Mouse (Mus musculus): Measurements from ENCODE around the gene Sdhaf1. TPM values are rescaled to one million over a fixed set of nuclear protein-coding genes. Genes with fewer than 3 reads are reported as not detected.

Sdhaf1 gene
- polyA plus RNA-seq, 1 experiment from 2014 or later: 6.6 TPM

- Histone ChIP-seq H3K9me3 (replicated peaks) (no peaks in the 10 kb centered on the region), H3K9ac (peak overlapping the region; percentile 87), H3K4me1 (replicated peaks) (peaks cover 36% of the 10 kb centered on the region), H3K27me3 (no peaks in the 10 kb centered on the region), H3K27ac (no peak overlapping the region; the same call in 1 of the 2 replicates), H3K4me3 (replicated peaks) (peak overlapping the region; percentile 81), H3K36me3 (0 out of 2 replicates have a peak, but pooled peaks cover 4% of the 10 kb centered on the region), H3K4me2 (peak overlapping the region; percentile 87)
- DNase-seq (no peak), ATAC-seq (ENCODE audit: low read depth) (no peak)
- WGBS (ENCODE audit: insufficient replicate concordance): 51% methylated on average over 2 of the region's 2 CpGs
Observed at GRCm38 (mm10) chr7:30278911-30279310, 44.8 kb downstream of the Sdhaf1 start.

- Histone ChIP-seq H3K4me2 (no peak overlapping the region), H3K36me3 (peaks cover 43% of the 10 kb centered on the region), H3K4me1 (replicated peaks) (peaks cover 22% of the 10 kb centered on the region), H3K27me3 (no peaks in the 10 kb centered on the region), H3K9ac (no peak overlapping the region), H3K4me3 (replicated peaks) (no peak overlapping the region), H3K27ac (no peak overlapping the region), H3K9me3 (replicated peaks) (no peaks in the 10 kb centered on the region)
- WGBS (ENCODE audit: insufficient replicate concordance): 73% methylated on average over 6 of the region's 6 CpGs
- no peak for ATAC-seq (ENCODE audit: low read depth)
- DNase-seq: no peak
Observed at GRCm38 (mm10) chr7:30274383-30274782, 49.3 kb downstream of the Sdhaf1 start.

Other genes with a start within 250 kb of the Sdhaf1 start
- 0.44 TPM in 1 of 2 replicates, not detected in the other for gene Gm26920, start 233.5 kb downstream of the Sdhaf1 start, polyA plus RNA-seq (2015; fragmentation: Nextera tagmentation; extraction: Ambion mirVana)
- 2.0 and 2.5 TPM in 2 replicates for gene Zfp566, start 233.4 kb downstream of the Sdhaf1 start, polyA plus RNA-seq (2015; fragmentation: Nextera tagmentation; extraction: Ambion mirVana)
- gene Zfp260, start 229.1 kb downstream of the Sdhaf1 start, polyA plus RNA-seq (2015; fragmentation: Nextera tagmentation; extraction: Ambion mirVana): 12.7 and 18.3 TPM in 2 replicates
- gene Zfp382, start 202.0 kb downstream of the Sdhaf1 start, polyA plus RNA-seq (2015; fragmentation: Nextera tagmentation; extraction: Ambion mirVana): 1.6 and 2.1 TPM in 2 replicates
- gene Zfp146, start 154.1 kb downstream of the Sdhaf1 start, polyA plus RNA-seq (2015; fragmentation: Nextera tagmentation; extraction: Ambion mirVana): 4.8 and 6.2 TPM in 2 replicates
- gene Cox7a1, start 139.8 kb downstream of the Sdhaf1 start, polyA plus RNA-seq (2015; fragmentation: Nextera tagmentation; extraction: Ambion mirVana): 4.2 and 4.8 TPM in 2 replicates
- 39.0 and 40.8 TPM in 2 replicates for gene Capns1, start 125.1 kb downstream of the Sdhaf1 start, polyA plus RNA-seq (2015; fragmentation: Nextera tagmentation; extraction: Ambion mirVana)
- 67.1 and 70.0 TPM in 2 replicates for gene Polr2i, start 91.9 kb downstream of the Sdhaf1 start, polyA plus RNA-seq (2015; fragmentation: Nextera tagmentation; extraction: Ambion mirVana)
- gene Tbcb, start 91.6 kb downstream of the Sdhaf1 start, polyA plus RNA-seq (2015; fragmentation: Nextera tagmentation; extraction: Ambion mirVana): 62.1 and 63.7 TPM in 2 replicates
- gene Ovol3, start 88.2 kb downstream of the Sdhaf1 start, polyA plus RNA-seq (2015; fragmentation: Nextera tagmentation; extraction: Ambion mirVana): not detected in 2 replicates
- 0.13 TPM in 1 of 2 replicates, not detected in the other for gene Thap8, start 43.8 kb downstream of the Sdhaf1 start, polyA plus RNA-seq (2015; fragmentation: Nextera tagmentation; extraction: Ambion mirVana)
- gene Wdr62, start 43.5 kb downstream of the Sdhaf1 start, polyA plus RNA-seq (2015; fragmentation: Nextera tagmentation; extraction: Ambion mirVana): 7.0 and 8.1 TPM in 2 replicates
- 1.4 and 1.7 TPM in 2 replicates for gene Clip3, start 32.2 kb downstream of the Sdhaf1 start, polyA plus RNA-seq (2015; fragmentation: Nextera tagmentation; extraction: Ambion mirVana)
- 17.2 and 18.9 TPM in 2 replicates for gene Alkbh6, start 15.2 kb downstream of the Sdhaf1 start, polyA plus RNA-seq (2015; fragmentation: Nextera tagmentation; extraction: Ambion mirVana)
- gene Syne4, start 9.1 kb downstream of the Sdhaf1 start, polyA plus RNA-seq (2015; fragmentation: Nextera tagmentation; extraction: Ambion mirVana): 6.1 and 8.8 TPM in 2 replicates
- gene E130208F15Rik, start 2.2 kb downstream of the Sdhaf1 start, polyA plus RNA-seq (2015; fragmentation: Nextera tagmentation; extraction: Ambion mirVana): 1.3 and 1.8 TPM in 2 replicates
- 1.4 and 1.5 TPM in 2 replicates for gene Lrfn3, start 38.9 kb upstream of the Sdhaf1 start, polyA plus RNA-seq (2015; fragmentation: Nextera tagmentation; extraction: Ambion mirVana)
- 65.8 and 80.0 TPM in 2 replicates for gene Tyrobp, start 89.9 kb upstream of the Sdhaf1 start, polyA plus RNA-seq (2015; fragmentation: Nextera tagmentation; extraction: Ambion mirVana)
- gene Hcst, start 96.0 kb upstream of the Sdhaf1 start, polyA plus RNA-seq (2015; fragmentation: Nextera tagmentation; extraction: Ambion mirVana): 2.7 and 4.0 TPM in 2 replicates
- 1.2 TPM in 2 replicates for gene Nfkbid, start 97.8 kb upstream of the Sdhaf1 start, polyA plus RNA-seq (2015; fragmentation: Nextera tagmentation; extraction: Ambion mirVana)
- 4.6 and 4.7 TPM in 2 replicates for gene Aplp1, start 121.6 kb upstream of the Sdhaf1 start, polyA plus RNA-seq (2015; fragmentation: Nextera tagmentation; extraction: Ambion mirVana)
- gene Kirrel2, start 133.8 kb upstream of the Sdhaf1 start, polyA plus RNA-seq (2015; fragmentation: Nextera tagmentation; extraction: Ambion mirVana): 0.16 and 0.20 TPM in 2 replicates
- 0.13 and 0.17 TPM in 2 replicates for gene Nphs1, start 134.4 kb upstream of the Sdhaf1 start, polyA plus RNA-seq (2015; fragmentation: Nextera tagmentation; extraction: Ambion mirVana)
- 28.1 and 28.6 TPM in 2 replicates for gene Prodh2, start 169.7 kb upstream of the Sdhaf1 start, polyA plus RNA-seq (2015; fragmentation: Nextera tagmentation; extraction: Ambion mirVana)
- 2.0 and 2.3 TPM in 2 replicates for gene Arhgap33, start 211.2 kb upstream of the Sdhaf1 start, polyA plus RNA-seq (2015; fragmentation: Nextera tagmentation; extraction: Ambion mirVana)
- 4.4 and 4.6 TPM in 2 replicates for gene Hspb6, start 228.3 kb upstream of the Sdhaf1 start, polyA plus RNA-seq (2015; fragmentation: Nextera tagmentation; extraction: Ambion mirVana)
- 1.8 and 2.3 TPM in 2 replicates for gene Proser3, start 228.4 kb upstream of the Sdhaf1 start, polyA plus RNA-seq (2015; fragmentation: Nextera tagmentation; extraction: Ambion mirVana)
- 25.3 and 31.9 TPM in 2 replicates for gene Lin37, start 235.9 kb upstream of the Sdhaf1 start, polyA plus RNA-seq (2015; fragmentation: Nextera tagmentation; extraction: Ambion mirVana)
- gene U2af1l4, start 239.4 kb upstream of the Sdhaf1 start, polyA plus RNA-seq (2015; fragmentation: Nextera tagmentation; extraction: Ambion mirVana): 49.4 TPM in 2 replicates
- 3.4 and 3.8 TPM in 2 replicates for gene Gm49396, start 239.4 kb upstream of the Sdhaf1 start, polyA plus RNA-seq (2015; fragmentation: Nextera tagmentation; extraction: Ambion mirVana)
- gene Psenen, start 239.7 kb upstream of the Sdhaf1 start, polyA plus RNA-seq (2015; fragmentation: Nextera tagmentation; extraction: Ambion mirVana): 80.1 and 81.3 TPM in 2 replicates
- gene Igflr1, start 241.5 kb upstream of the Sdhaf1 start, polyA plus RNA-seq (2015; fragmentation: Nextera tagmentation; extraction: Ambion mirVana): 1.6 and 2.1 TPM in 2 replicates

Data from liver, embryonic 13.5 days (tissue).